Mouse (Mus musculus): Measurements from ENCODE around the gene Zfp938.

The Zfp938 gene

GRCm38 (mm10) chr10:82240742-82241400 is at the start of gene Zfp938:
TSS of gene Zfp938 (minus strand) at chr10:82241280.
- CTCF ChIA-PET = no interaction called here

- CTCF ChIA-PET = no interaction called here
These were observed 16.3 kb upstream of the Zfp938 start for GRCm38 (mm10) chr10:82257331-82257730.

- CTCF ChIA-PET = no interaction called here
These were observed 3.9 kb upstream of the Zfp938 start for GRCm38 (mm10) chr10:82245021-82245420.

- CTCF ChIA-PET = no interaction called here
These were observed 315 bp upstream of the Zfp938 start for GRCm38 (mm10) chr10:82241401-82241788.

DNA sequence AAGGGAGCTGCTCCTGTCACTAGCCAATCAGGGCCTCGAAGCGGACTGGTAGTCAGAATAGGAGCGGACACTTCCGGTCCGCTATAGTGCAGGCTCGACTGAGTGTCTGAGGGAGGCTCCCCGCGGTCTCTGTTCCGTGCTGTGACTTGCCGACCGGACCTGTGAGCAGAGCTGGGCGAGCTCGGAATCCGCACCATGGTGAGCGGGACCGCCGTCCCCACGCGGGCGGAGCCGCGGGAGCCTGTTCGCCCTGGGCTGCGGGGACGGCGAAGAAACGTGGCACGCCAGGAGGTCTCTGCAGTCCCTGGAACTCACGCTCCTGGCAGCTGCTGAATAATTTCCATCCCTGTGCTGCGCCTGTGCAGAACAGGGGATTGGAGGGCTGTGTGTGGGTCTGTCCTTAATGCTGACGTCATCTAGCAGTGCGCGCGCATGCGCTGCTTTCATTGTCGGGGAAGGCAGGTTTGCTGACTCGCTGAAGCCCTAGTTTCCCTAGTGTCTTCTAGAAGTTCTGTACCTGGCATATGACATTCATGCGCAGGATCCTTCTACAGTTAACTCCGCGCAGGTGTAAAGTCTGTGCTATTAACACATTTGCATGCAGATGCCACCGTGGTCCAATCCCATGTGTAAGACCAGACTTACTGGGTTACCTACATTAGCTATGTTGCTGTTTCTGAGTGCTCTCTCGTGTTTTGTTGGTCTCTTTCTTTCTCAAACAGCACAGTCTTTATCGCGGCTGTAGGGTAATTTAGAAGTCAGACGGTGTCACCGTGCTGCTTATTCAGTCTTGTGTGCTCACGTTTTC is 62.6 kb downstream of the Zfp938 start:
- CTCF ChIA-PET = interaction anchor here (0.6 kb wide), 1 partner anchor 178 kb away, joined by 5 read pairs; no protein-coding TSS in a partner anchor

Data from spleen, embryonic (tissue).